Mouse (Mus musculus) liver, embryonic 13.5 days (tissue): Measurements from ENCODE around the gene Spire2. TPM values are rescaled to one million over a fixed set of nuclear protein-coding genes. Genes with fewer than 3 reads are reported as not detected.
A peak's percentile ranks its signal among the peaks of the same experiment; 100 is the strongest.
"Not testable (repeated sequence)": the region's sequence is repeated elsewhere in the genome, so short reads cannot be mapped to it uniquely, and the experiment has no call there.

Experiments
- ATAC-seq: fragments of 200-750 bp; cut with Nextera tagmentation; 2 replicates; pipeline ENCODE4 v1.8.0; 2017; ENCODE audit warnings: low read depth, mild to moderate bottlenecking, moderate number of reproducible peaks, moderate library complexity
- DNase-seq: peaks from one replicate; pipeline ENCODE4 v3.0.0; 2022
- H3K27ac ChIP-seq: fragments of 300-500 bp; sonication (generic); 2 replicates; pipeline ENCODE4 v1.5.1; 2015; ENCODE audit warnings: moderate library complexity, mild to moderate bottlenecking, inconsistent platforms
- H3K27me3 ChIP-seq: fragments of 300-500 bp; sonication (generic); 2 replicates; pipeline ENCODE4 v1.6.1; 2015; ENCODE audit warnings: mild to moderate bottlenecking, inconsistent platforms
- H3K36me3 ChIP-seq: fragments of 300-500 bp; sonication (generic); 2 replicates; pipeline ENCODE4 v1.6.1; 2015; ENCODE audit warnings: mild to moderate bottlenecking, inconsistent platforms
- H3K4me1 ChIP-seq: fragments of 300-500 bp; sonication (generic); replicated peaks from 2 replicates; pipeline ENCODE4 v1.6.1; 2015; ENCODE audit warnings: inconsistent platforms
- H3K4me2 ChIP-seq: fragments of 300-500 bp; sonication (generic); 2 replicates; pipeline ENCODE4 v1.6.1; 2015; ENCODE audit warnings: inconsistent platforms, mild to moderate bottlenecking, moderate library complexity
- H3K4me3 ChIP-seq: fragments of 300-500 bp; sonication (generic); replicated peaks from 2 replicates; pipeline ENCODE4 v1.5.1; 2015; ENCODE audit warnings: mild to moderate bottlenecking, inconsistent platforms
- H3K9ac ChIP-seq: fragments of 300-500 bp; sonication (generic); 2 replicates; pipeline ENCODE4 v1.6.1; 2015; ENCODE audit warnings: mild to moderate bottlenecking, inconsistent platforms
- H3K9me3 ChIP-seq: fragments of 300-500 bp; sonication (generic); replicated peaks from 2 replicates; pipeline ENCODE4 v1.6.1; 2016; ENCODE audit warnings: inconsistent platforms
- WGBS: fragments of 180-500 bp; shearing (Covaris S2); methylation state at CpG from one replicate; pipeline ENCODE4 v1.1.7; 2015; ENCODE audit not compliant: insufficient replicate concordance; 5-methylcytosine and 5-hydroxymethylcytosine counted together
- polyA plus RNA-seq: library from polyadenylated mRNA; unstranded; fragments of >200 nt; fragmentation: Nextera tagmentation; extraction: Ambion mirVana; gene quantifications from 2 replicates; pipeline ENCODE4 v1.2.1, GENCODE M21; 2015

The Spire2 gene
- 3.1 and 3.4 TPM in 2 replicates for polyA plus RNA-seq

DNA sequence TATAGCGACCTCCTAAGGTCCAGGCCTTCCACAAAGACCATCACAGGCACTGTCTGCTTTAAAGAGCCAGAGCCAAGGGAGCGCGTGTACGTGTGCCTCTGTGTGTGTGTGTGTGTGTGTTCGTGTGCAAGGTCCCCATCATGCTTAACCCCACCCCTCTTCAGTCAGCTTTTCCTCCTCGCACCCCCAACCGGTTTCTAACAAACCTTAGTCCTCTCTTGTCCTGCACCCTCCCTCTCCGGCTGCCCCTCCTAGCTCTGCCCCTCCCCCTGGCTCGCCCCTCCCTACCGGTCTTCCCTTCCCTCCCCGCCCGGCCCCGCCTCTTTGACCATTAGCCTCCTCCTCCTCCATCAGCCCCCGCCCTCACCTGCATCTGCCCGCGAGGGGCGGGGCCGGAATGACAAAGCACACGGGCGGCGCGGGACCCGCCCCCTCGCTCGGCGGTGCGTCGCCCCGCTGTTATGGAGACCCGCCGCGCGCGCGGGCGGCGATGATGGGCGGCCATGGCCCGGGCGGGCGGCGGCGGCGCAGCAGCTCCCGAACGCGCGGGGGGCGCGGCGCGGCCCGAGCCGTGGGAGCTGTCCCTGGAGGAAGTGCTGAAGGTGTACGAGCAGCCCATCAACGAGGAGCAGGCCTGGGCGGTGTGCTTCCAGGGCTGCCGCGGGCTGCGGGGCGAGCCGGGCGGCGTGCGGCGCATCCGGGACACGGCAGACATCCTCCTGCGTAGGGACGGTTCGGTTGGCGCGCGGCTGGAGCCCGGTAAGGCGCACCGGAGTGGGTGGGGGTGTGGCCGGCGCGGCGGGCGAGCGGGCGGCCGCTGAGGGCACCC is at the start of gene Spire2:
Gene Spire2, plus strand, starts transcription at position 452 of the 829 bp plus-strand sequence.
- Histone ChIP-seq H3K4me1 (peaks cover 66% of the 10 kb centered on the region), H3K4me3 (peak within 1 kb of the TSS; percentile 74), H3K9me3 (no peaks in the 10 kb centered on the region), H3K27me3 (peaks cover 18% of the 10 kb centered on the region), H3K36me3 (no peaks in the 10 kb centered on the region), H3K27ac (peak within 1 kb of the TSS; percentile 77), H3K9ac (peak within 1 kb of the TSS; percentile 77), H3K4me2 (peak within 1 kb of the TSS; percentile 98)
- 1% methylated on average over 85 of the region's 85 CpGs for WGBS
- DNase-seq: peak; percentile 64
- peak; percentile 81 for ATAC-seq

DNA sequence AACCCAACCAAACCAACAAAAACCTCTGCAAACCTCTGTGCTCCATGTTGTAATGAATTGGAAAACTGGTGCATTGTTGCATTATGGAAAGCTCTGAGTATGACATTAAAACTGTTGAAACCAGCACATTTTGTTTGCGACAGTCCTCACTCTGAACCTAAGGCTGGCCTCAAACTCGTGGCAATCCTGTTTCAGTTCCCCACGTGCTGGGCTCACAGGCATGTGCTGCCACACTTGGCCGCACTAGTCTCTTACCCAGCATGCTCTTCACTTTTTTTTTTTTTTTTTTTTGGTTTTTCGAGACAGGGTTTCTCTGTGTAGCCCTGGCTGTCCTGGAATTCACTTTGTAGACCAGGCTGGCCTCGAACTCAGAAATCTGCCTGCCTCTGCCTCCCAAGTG is 49.5 kb upstream of the Spire2 start:
- not testable (repeated sequence) for H3K27me3 ChIP-seq, H3K9ac ChIP-seq, H3K9me3 ChIP-seq, H3K4me1 ChIP-seq, H3K4me2 ChIP-seq, H3K27ac ChIP-seq, H3K4me3 ChIP-seq, ATAC-seq, DNase-seq
- peaks cover 67% of the 10 kb centered on the region for H3K36me3 ChIP-seq
- WGBS: 81% methylated on average over 6 of the region's 6 CpGs

- ATAC-seq (no peak), DNase-seq (no peak)
- no peak overlapping the region for H3K4me2 ChIP-seq
- 85% methylated on average over 7 of the region's 7 CpGs for WGBS
- no peak overlapping the region for H3K4me3 ChIP-seq
- H3K9me3 ChIP-seq: no peaks in the 10 kb centered on the region
- H3K27me3 ChIP-seq: no peaks in the 10 kb centered on the region
- H3K36me3 ChIP-seq: peaks cover 67% of the 10 kb centered on the region
- H3K4me1 ChIP-seq: peaks cover 4% of the 10 kb centered on the region; the same call in 1 of the 2 replicates
- 0 out of 2 replicates have a peak overlapping the region, but pooled peaks have one; percentile 10 for H3K9ac ChIP-seq
- H3K27ac ChIP-seq: no peak overlapping the region
These were observed 48.5 kb upstream of the Spire2 start for GRCm38 (mm10) chr8:123283991-123284390.

DNA sequence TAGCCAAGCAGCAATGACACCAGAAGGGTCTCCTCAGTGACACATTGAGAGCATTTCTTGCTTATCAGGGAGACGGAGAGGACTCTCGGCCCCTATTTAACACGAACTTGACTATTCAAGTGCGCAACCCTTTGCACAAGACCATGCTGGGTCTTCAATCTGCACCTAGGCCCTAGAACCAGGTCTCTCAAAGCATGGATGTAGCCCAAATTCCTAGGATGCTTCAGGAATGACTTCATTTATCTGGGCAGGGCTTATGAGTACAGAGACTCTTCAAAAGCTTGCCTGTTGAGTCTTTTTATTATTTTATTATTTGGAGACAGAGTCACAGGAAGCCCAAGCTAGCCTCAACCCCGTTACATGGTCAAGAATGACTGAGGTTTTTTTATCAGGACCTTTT is 48.0 kb upstream of the Spire2 start:
- H3K27ac ChIP-seq: no peak overlapping the region
- WGBS: 82% methylated on average over 5 of the region's 5 CpGs
- no peak overlapping the region for H3K4me3 ChIP-seq
- no peak overlapping the region for H3K9ac ChIP-seq
- peaks cover 69% of the 10 kb centered on the region for H3K36me3 ChIP-seq
- no peaks in the 10 kb centered on the region for H3K9me3 ChIP-seq
- DNase-seq (no peak), ATAC-seq (no peak)
- peaks cover 4% of the 10 kb centered on the region; the same call in 1 of the 2 replicates for H3K4me1 ChIP-seq
- H3K27me3 ChIP-seq: no peaks in the 10 kb centered on the region
- no peak overlapping the region for H3K4me2 ChIP-seq

DNA sequence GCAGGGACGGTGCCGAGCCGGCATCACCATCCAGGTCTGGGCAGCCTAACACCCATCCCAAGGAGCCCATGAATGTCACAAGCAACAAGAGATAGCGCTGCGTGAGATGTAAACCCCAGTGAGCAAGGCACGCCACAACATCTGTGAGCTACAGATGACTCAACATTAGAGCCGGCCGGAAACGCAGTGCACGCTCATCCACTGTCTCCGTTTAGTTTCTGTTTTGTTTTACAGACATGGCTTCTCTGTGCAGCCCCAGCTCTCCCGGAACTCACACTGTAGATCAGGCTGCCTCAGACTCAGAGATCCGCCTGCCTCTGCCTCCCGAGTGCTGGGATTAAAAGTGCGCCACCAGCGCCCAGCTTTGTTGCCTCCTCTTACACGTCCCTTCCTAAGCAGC is 45.2 kb upstream of the Spire2 start:
- Histone ChIP-seq H3K27ac (no peak overlapping the region), H3K27me3 (no peaks in the 10 kb centered on the region), H3K9ac (no peak overlapping the region), H3K4me2 (no peak overlapping the region), H3K9me3 (no peaks in the 10 kb centered on the region), H3K4me1 (peaks cover 4% of the 10 kb centered on the region; the same call in 1 of the 2 replicates), H3K4me3 (no peak overlapping the region), H3K36me3 (peaks cover 66% of the 10 kb centered on the region)
- DNase-seq (no peak), ATAC-seq (no peak)
- 88% methylated on average over 17 of the region's 17 CpGs for WGBS

DNA sequence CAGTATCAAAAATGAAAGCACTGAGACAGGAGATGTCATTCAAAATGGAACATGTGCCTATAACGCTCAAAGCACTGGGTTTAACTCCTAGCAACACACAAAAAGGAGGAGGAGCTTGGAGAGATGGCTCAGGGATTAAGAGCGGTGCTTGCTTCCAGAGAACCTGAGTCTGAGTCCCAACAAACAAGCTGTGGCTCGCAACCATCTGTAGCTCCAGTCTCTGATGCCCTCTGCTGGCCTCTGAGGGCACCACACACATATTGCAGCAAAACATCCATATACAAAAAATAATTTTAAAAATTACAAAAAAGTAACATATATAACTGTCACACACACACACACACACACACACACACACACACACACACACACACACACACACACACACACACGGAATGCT is 42.3 kb upstream of the Spire2 start:
- H3K36me3 ChIP-seq: peaks cover 81% of the 10 kb centered on the region
- no peak overlapping the region for H3K4me3 ChIP-seq
- ATAC-seq: no peak
- H3K9me3 ChIP-seq: no peaks in the 10 kb centered on the region
- no peak overlapping the region for H3K27ac ChIP-seq
- WGBS: 77% methylated on average over 4 of the region's 4 CpGs
- no peak overlapping the region for H3K9ac ChIP-seq
- no peaks in the 10 kb centered on the region for H3K27me3 ChIP-seq
- peak; percentile 19 for DNase-seq
- H3K4me1 ChIP-seq: no peaks in the 10 kb centered on the region
- no peak overlapping the region for H3K4me2 ChIP-seq

GRCm38 (mm10) chr8:123290679-123291078 is 41.8 kb upstream of the Spire2 start:
- Histone ChIP-seq H3K4me1 (no peaks in the 10 kb centered on the region), H3K27me3 (no peaks in the 10 kb centered on the region), H3K9me3 (no peaks in the 10 kb centered on the region), H3K4me3 (no peak overlapping the region), H3K9ac (no peak overlapping the region), H3K36me3 (peaks cover 82% of the 10 kb centered on the region), H3K27ac (no peak overlapping the region), H3K4me2 (no peak overlapping the region)
- ATAC-seq: no peak
- no peak for DNase-seq
- WGBS: 93% methylated on average over 8 of the region's 8 CpGs

- no peaks in the 10 kb centered on the region for H3K27me3 ChIP-seq
- no peak overlapping the region for H3K27ac ChIP-seq
- no peak for DNase-seq
These were observed 40.8 kb upstream of the Spire2 start for GRCm38 (mm10) chr8:123291716-123292115.

DNA sequence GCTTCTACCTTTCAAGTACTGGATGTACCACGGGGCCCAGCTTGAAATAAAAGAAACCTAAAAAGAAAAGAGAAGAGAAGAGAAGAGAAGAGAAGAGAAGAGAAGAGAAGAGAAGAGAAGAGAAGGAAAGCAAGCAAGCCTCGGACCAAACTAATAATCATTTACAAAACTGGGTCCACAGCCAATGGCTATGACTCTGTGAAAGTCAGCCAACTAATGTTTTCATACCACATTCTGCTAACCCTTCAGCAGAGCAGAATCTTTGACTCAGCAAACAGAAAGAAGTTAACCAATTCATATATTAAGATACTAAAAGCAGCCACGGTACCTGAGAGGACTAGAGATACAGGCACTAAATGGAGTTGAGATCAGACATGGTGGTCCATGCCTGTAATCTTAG is 40.2 kb upstream of the Spire2 start:
- Histone ChIP-seq H3K4me1 (no peaks in the 10 kb centered on the region), H3K27ac (no peak overlapping the region), H3K9me3 (no peaks in the 10 kb centered on the region), H3K4me3 (no peak overlapping the region), H3K9ac (no peak overlapping the region), H3K4me2 (no peak overlapping the region), H3K27me3 (no peaks in the 10 kb centered on the region), H3K36me3 (peaks cover 87% of the 10 kb centered on the region)
- ATAC-seq: no peak
- DNase-seq: no peak
- 82% methylated on average over 3 of the region's 3 CpGs for WGBS

More at GRCm38 (mm10) chr8:123291716-123292115, 40.8 kb upstream of the Spire2 start:
- Histone ChIP-seq H3K36me3 (peaks cover 87% of the 10 kb centered on the region), H3K9ac (no peak overlapping the region), H3K4me1 (no peaks in the 10 kb centered on the region), H3K4me2 (no peak overlapping the region), H3K4me3 (no peak overlapping the region), H3K9me3 (no peaks in the 10 kb centered on the region)
- 75% methylated on average over 8 of the region's 8 CpGs for WGBS
- no peak for ATAC-seq

GRCm38 (mm10) chr8:123292785-123293184 is 39.7 kb upstream of the Spire2 start:
- peaks cover 86% of the 10 kb centered on the region for H3K36me3 ChIP-seq

DNA sequence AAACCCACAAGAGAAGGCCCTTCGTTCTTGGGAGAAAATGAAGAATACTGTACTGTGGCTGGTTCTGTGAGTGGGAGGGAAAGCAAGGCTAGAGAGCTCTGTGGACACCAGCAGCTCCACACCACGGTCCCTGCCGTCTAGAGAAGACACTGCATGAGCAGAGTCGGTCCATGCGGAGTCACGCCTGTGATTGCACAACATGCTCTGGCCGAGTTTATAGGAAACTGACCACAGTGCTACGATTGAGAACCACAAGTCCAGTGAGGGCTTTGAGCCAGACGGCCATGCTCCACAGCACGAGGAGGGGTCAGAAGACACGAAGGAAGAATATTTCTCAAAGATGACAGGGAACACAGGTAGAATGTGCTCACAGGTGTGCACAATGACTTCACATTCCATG is 34.2 kb upstream of the Spire2 start:
- no peak overlapping the region for H3K4me3 ChIP-seq
- ATAC-seq (no peak), DNase-seq (no peak)
- 68% methylated on average over 11 of the region's 11 CpGs for WGBS
- peaks cover 83% of the 10 kb centered on the region for H3K36me3 ChIP-seq
- H3K27ac ChIP-seq: no peak overlapping the region
- no peaks in the 10 kb centered on the region for H3K4me1 ChIP-seq
- no peak overlapping the region for H3K9ac ChIP-seq
- H3K9me3 ChIP-seq: no peaks in the 10 kb centered on the region
- H3K27me3 ChIP-seq: no peaks in the 10 kb centered on the region
- H3K4me2 ChIP-seq: no peak overlapping the region

More at GRCm38 (mm10) chr8:123292785-123293184, 39.7 kb upstream of the Spire2 start:
- H3K27me3 ChIP-seq: no peaks in the 10 kb centered on the region
- whole genome bisulfite sequencing: 73% methylated on average over 2 of the region's 2 CpGs
- H3K4me1 ChIP-seq: no peaks in the 10 kb centered on the region
- ATAC-seq (no peak), DNase-seq (no peak)
- no peak overlapping the region for H3K9ac ChIP-seq
- no peak overlapping the region for H3K27ac ChIP-seq
- H3K4me2 ChIP-seq: no peak overlapping the region
- no peaks in the 10 kb centered on the region for H3K9me3 ChIP-seq
- H3K4me3 ChIP-seq: no peak overlapping the region

DNA sequence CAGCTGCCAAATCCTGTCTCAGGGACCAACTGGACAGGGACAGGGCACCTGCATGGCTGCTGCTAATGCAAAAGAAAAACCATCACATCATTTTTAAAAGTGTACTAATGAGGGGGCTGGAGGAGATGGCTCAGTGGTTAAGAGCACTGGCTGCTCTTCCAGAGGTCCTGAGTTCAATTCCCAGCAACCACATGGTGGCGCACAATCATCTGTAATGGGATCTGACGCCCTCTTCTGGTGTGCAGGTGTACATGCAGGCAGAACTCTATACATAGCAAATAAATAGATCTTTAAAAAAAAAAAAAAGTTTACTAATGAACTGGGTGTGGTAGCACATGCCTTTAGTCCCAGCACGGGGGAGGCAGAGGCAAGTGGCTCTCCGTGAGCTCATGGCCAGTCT is 23.8 kb upstream of the Spire2 start:
- no peaks in the 10 kb centered on the region for H3K27me3 ChIP-seq
- no peak overlapping the region for H3K4me3 ChIP-seq
- no peaks in the 10 kb centered on the region for H3K9me3 ChIP-seq
- no peaks in the 10 kb centered on the region for H3K4me1 ChIP-seq
- no peak for ATAC-seq
- no peak overlapping the region for H3K27ac ChIP-seq
- no peak overlapping the region for H3K9ac ChIP-seq
- H3K36me3 ChIP-seq: peaks cover 80% of the 10 kb centered on the region
- H3K4me2 ChIP-seq: no peak overlapping the region
- WGBS: 68% methylated on average over 4 of the region's 4 CpGs
- DNase-seq: no peak
